Mouse (Mus musculus): ENCODE measurements around the gene Eif1.
"Not testable (repeated sequence)": the region's sequence is repeated elsewhere in the genome, so short reads cannot be mapped to it uniquely, and the experiment has no call there.

Eif1 gene

GRCm38 (mm10) chr11:100355151-100355951 is 35.7 kb downstream of the Eif1 start:
- no peak for DNase-seq (ENCODE audit: low spot score)

GRCm38 (mm10) chr11:100355972-100356818 is 36.5 kb downstream of the Eif1 start, which contains the start of gene Hap1:
Gene Hap1 (minus strand): TSS chr11:100356128.
- no peak for DNase-seq (ENCODE audit: low spot score)

DNA sequence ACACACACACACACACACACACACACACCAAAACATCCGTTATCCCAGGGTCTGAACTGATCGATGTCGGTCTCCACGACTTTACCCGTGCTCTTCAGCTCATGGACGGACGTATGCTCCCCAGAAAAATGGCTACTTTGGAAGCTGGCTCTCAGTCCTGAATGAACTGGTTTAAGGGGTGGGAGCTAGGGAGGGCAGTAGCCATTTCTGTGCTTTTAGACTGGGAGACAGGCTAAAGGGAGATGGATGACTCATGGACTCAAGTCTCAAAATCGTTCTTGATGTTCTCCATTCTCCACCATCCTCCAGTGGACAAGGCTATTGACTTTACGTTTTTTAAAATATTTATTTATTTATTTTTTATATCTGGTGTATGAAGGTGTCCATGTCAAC is 37.1 kb downstream of the Eif1 start:
- DNase-seq (ENCODE audit: low spot score): no peak

DNA sequence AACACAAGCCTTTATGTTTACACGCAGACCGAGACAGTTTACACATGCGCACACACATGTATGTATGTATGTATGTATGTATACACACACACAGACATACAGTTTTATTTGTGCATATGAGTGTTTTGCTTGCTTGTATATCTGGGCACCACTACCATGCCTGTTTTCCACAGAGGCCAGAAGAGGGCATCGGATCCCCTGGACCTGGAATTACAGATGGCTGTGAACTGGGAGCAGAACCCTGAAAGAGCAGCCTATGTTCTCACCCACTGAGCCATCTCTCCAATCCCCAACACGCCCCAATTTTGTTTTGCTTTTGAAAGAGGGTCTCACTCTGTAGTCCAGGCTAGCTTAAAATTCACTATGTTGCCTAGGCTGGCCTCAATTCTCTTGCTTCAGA is 37.7 kb downstream of the Eif1 start:
- no peak for DNase-seq (ENCODE audit: low spot score)

GRCm38 (mm10) chr11:100360175-100360574 is 40.5 kb downstream of the Eif1 start:
- no peak for DNase-seq (ENCODE audit: low spot score)

GRCm38 (mm10) chr11:100361059-100361458 is 41.4 kb downstream of the Eif1 start:
- DNase-seq (ENCODE audit: low spot score): not testable (repeated sequence)

- no peak for DNase-seq (ENCODE audit: low spot score)
Measured at GRCm38 (mm10) chr11:100362209-100362978, 42.7 kb downstream of the Eif1 start.

GRCm38 (mm10) chr11:100362979-100363562 is 43.4 kb downstream of the Eif1 start:
- no peak for DNase-seq (ENCODE audit: low spot score)

GRCm38 (mm10) chr11:100369145-100369544 is 49.5 kb downstream of the Eif1 start:
- DNase-seq (ENCODE audit: low spot score): no peak

GRCm38 (mm10) chr11:100369822-100370221 is 50.1 kb downstream of the Eif1 start:
- no peak for DNase-seq (ENCODE audit: low spot score)

Data from urinary bladder, postnatal 10 days (tissue).